8 mouse cellular contexts compared by ENCODE assay signal in the genomic region with DNA sequence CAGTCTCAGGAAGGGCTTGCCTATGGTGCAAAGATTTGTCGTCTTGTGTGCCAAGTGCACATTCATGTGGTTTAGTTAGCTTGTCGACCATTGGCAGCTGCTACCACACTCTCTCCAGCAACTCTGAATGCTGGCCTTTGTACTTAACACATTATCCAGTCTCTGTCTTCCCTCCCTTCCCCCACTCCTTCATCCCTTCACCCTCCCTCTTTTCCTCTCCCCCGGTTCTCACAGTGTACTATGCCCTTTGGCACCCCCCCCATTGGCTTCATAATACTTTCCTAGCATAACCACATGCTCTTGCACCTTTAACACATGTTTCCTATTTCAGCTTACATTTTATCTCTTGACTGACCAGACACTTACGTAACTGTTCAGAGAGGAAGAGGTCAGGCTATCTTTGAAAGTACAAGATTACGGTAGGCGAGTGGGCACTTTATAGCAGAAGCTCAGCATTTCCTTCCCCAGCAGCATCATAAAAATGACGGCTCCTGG.
DNase-seq lines count a peak whose midpoint lies in the region; ATAC-seq lines count a peak whose summit lies in the region.

No protein-coding gene starts in this region.

- H3K9ac ChIP-seq in forebrain, embryonic 13.5 days, result no peak overlapping the region
- H3K9ac ChIP-seq in embryonic facial prominence, embryonic 12.5 days, result no peak overlapping the region
- no peak overlapping the region for H3K9ac ChIP-seq in intestine, embryonic 15.5 days

- no peaks in the 10 kb centered on the region for H3K27me3 ChIP-seq in forebrain, embryonic 13.5 days
- H3K27me3 ChIP-seq in forebrain, embryonic 10.5 days (ENCODE audit: poor library complexity, severe bottlenecking), result no peaks in the 10 kb centered on the region
- no peaks in the 10 kb centered on the region for H3K27me3 ChIP-seq in embryonic facial prominence, embryonic 12.5 days
- H3K27me3 ChIP-seq in intestine, embryonic 15.5 days (replicated peaks), result no peaks in the 10 kb centered on the region

- ATAC-seq in forebrain, embryonic 13.5 days, result peak; percentile 82
- ATAC-seq in embryonic facial prominence, embryonic 12.5 days (ENCODE audit: insufficient number of reproducible peaks, insufficient read depth, low FRiP score, low TSS enrichment), result 0 out of 2 replicates have a peak, but pooled peaks have one; percentile 60
- peak; percentile 72 for ATAC-seq in intestine, embryonic 15.5 days

- WGBS in forebrain, embryonic 13.5 days, result 67% methylated on average over 7 of the region's 7 CpGs
- 66% methylated on average over 7 of the region's 7 CpGs for WGBS in forebrain, embryonic 10.5 days
- WGBS in embryonic facial prominence, embryonic 12.5 days, result 41% methylated on average over 7 of the region's 7 CpGs
- 51% methylated on average over 7 of the region's 7 CpGs for WGBS in intestine, embryonic 15.5 days

- no peak overlapping the region for H3K4me3 ChIP-seq in forebrain, embryonic 13.5 days
- no peak overlapping the region for H3K4me3 ChIP-seq in forebrain, embryonic 10.5 days
- H3K4me3 ChIP-seq in embryonic facial prominence, embryonic 12.5 days, result no peak overlapping the region
- no peak overlapping the region for H3K4me3 ChIP-seq in intestine, embryonic 15.5 days (replicated peaks)

- no peaks in the 10 kb centered on the region for H3K36me3 ChIP-seq in forebrain, embryonic 13.5 days (ENCODE audit: poor library complexity, severe bottlenecking)
- H3K36me3 ChIP-seq in forebrain, embryonic 10.5 days (replicated peaks), result no peaks in the 10 kb centered on the region
- no peaks in the 10 kb centered on the region for H3K36me3 ChIP-seq in embryonic facial prominence, embryonic 12.5 days
- H3K36me3 ChIP-seq in intestine, embryonic 15.5 days, result no peaks in the 10 kb centered on the region

- H3K9me3 ChIP-seq in forebrain, embryonic 13.5 days (replicated peaks), result no peaks in the 10 kb centered on the region
- H3K9me3 ChIP-seq in forebrain, embryonic 10.5 days, result no peaks in the 10 kb centered on the region
- H3K9me3 ChIP-seq in embryonic facial prominence, embryonic 12.5 days, result no peaks in the 10 kb centered on the region
- no peaks in the 10 kb centered on the region for H3K9me3 ChIP-seq in intestine, embryonic 15.5 days

- no peak overlapping the region for H3K27ac ChIP-seq in forebrain, embryonic 13.5 days
- H3K27ac ChIP-seq in forebrain, embryonic 10.5 days, result no peak overlapping the region
- no peak overlapping the region for H3K27ac ChIP-seq in embryonic facial prominence, embryonic 12.5 days
- H3K27ac ChIP-seq in intestine, embryonic 15.5 days, result no peak overlapping the region

- no peak overlapping the region for H3K4me2 ChIP-seq in forebrain, embryonic 13.5 days
- H3K4me2 ChIP-seq in embryonic facial prominence, embryonic 12.5 days (replicated peaks), result no peak overlapping the region
- H3K4me2 ChIP-seq in intestine, embryonic 15.5 days (replicated peaks), result no peak overlapping the region

- H3K4me1 ChIP-seq in forebrain, embryonic 13.5 days, result no peaks in the 10 kb centered on the region
- no peaks in the 10 kb centered on the region for H3K4me1 ChIP-seq in forebrain, embryonic 10.5 days
- H3K4me1 ChIP-seq in embryonic facial prominence, embryonic 12.5 days, result no peaks in the 10 kb centered on the region
- H3K4me1 ChIP-seq in intestine, embryonic 15.5 days (replicated peaks), result no peaks in the 10 kb centered on the region

- DNase-seq in forebrain, embryonic 10.5 days (ENCODE audit: extremely low spot score, low spot score), result no peak
- DNase-seq in lung, postnatal 36 days, result peak; percentile 28
- DNase-seq in left cerebral cortex, adult 11 months (ENCODE audit: low spot score), result no peak
- no peak for DNase-seq in right cerebral cortex, adult 2 months (ENCODE audit: low spot score in 2 of 2)
- DNase-seq in testis, postnatal 10 days (ENCODE audit: low spot score), result no peak
